Mouse (Mus musculus) layer of hippocampus, postnatal 36 days (tissue): ENCODE measurements at regions not wholly inside any gene's neighbourhood (a gene's known extent, or its start where the extent isn't known, plus 50 kb on each side); places are given as distances from the start of the nearest gene placed in this dataset.

Source experiments
- DNase-seq, 2 experiments: peaks; one replicate each; pipeline ENCODE4 v3.0.0; 2022

DNA sequence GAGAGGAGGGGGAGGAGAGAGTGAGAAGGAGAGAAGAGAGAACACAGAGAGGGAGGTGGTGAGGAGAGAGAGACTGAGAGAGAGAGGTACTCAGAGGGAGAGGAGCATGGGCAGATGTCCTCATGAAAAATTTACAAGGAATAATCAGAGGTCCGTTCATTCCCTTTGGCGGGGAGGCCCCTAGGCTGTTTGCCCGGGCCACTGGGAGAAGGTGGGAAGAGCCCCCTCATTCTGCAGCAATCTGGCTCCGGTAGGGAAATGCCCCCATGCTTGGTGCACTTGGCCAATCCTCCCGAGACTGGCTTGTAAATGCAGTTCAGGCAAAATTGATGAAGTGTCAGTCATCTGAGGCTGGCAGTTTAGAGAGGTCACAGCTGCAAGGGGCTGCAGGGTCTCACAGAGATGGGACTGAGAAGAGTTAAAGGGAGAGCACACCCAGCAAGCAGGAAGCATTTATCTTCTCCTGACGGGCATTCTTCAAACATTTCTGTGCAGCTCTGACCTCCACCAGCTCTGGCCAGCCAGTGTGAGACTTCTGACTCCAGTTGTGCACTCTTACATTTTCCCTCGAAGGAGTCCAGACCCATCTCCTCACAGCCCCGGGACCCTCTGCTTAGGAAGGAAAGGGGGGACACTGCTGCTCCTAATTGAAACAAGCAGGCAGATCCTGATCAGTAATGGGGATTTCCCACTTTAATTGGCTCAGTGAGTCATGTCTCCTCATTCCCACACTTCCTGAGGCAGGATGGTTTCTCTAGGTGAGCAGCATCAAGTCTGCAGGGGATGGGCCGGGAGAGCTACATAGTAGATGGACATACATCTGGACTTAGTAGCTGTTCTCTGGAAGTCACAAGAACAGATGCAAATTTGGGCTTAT, 65.5 kb downstream of the Cmpk2 start:
- DNase-seq = no peak

DNA sequence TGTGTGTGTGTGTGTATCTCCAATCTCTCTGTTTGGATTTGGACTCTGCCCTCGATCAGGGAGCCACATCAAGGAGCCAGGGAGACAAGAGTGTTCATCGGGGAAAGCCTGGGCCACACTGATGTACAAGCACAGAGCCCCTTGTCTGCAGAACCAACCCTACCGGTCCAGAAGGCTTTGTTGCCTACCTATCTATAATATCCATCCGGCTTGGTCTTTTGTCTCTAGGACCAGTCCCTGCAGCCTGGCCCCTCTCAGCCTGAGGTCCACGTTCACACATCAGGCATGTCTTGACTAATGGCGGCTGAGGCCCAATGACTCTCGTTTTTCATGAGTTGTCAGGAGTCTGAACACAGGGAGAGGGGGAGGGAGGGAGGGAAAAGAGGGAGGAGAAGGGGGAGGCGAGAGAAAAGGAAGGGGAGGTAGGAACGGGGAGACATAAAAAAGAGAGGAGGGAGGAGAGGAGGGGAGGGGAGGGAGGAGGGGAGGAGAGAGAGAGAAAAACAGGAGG, 64.7 kb downstream of the Cmpk2 start:
- DNase-seq = no peak

DNA sequence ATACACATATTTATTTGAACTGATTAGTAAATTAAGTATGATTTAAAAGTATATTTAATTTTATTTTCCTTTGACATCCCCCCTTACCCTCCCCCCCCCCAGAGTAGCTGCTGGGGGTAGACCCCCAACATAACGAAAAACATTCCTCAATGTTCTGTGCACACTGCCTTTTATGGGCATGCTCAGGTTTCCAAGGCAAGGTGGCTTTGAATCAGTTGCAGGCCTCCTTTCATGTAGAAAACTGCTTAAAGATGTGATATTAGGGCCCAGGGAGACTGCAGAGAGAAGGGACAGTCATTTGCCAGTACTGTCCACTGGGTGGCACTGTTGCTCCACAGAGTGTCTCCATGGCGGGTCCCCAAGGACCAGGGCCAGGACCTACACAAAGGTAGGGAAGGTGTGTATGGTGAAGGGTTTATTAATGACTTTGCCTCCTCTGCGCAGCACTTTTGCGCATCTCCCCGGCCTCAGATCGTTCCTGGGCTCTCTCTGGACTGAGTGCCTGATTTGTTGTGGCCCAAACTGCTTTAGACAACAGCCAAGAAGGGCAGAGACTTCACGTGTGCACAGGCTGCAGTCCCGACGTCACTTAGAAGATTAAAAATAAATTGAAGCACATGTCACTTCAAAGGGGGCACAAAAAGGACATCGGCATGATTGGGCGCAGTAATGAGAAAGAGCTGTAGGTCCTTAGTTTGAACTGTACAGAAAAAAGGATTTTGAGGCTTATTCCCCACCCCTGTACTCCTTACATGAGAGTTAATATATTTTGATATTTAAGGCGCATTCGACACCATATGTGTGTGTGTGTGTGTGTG, 64.0 kb downstream of the Cmpk2 start:
- DNase-seq = peak; percentile 74

DNA sequence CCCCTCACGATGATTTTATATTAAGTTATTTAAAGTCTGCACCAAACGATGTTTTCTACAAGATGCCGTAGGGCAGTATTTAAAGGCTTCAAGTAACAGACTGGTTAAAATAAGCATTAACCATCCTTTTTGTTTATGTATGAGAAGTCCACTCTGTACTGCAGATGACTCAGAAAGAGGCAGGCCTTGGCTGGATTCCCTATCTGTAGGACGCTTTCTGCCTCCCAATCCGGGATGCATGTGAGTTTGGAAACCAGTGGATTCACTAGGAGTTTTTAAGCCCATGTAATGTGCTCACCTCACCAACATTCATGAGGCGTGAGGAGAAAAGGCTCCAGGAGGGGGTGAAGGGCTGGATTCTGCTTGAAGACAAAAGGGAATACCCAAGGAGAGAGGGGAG, 63.1 kb downstream of the Cmpk2 start:
- no peak for DNase-seq
